ENCODE assay signal across 13 mouse cellular contexts in the genomic region with DNA sequence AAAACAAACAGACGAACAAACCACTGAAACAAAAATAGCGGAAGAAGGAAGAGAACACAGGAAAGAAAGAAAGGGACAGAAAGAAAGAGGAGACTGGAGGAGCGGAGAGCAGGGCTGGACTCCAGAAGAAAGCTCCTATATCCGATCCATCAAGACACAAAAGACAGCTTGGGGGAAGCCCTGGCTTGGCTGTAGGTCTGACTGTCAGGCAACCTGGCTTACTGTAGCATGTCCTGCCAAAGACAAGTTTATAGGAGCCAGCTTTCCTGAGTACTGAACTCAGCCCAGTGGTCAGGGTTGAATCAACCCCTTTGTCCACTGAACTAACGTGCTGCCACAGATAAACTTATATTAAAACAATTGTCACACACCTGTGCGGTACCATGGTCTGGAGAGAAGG. TPM values are rescaled to one million over a fixed set of nuclear protein-coding genes. Genes with fewer than 3 reads are reported as not detected.
DNase-seq lines count a peak whose midpoint lies in the region; TF ChIP-seq lines count a peak whose summit lies in the region.
"Had no signal": no experiment of that assay in that cellular context is flagged by ENCODE, and none has a peak within 500 bp of the region (broad histone marks: within the 10 kb centered on the region; RNA-seq: fewer than 3 reads in every experiment).

No protein-coding gene starts in this region.

- DNase-seq in cerebellum, postnatal 10 days = peak; percentile 53 to 58
- DNase-seq in cerebellum, postnatal 4 days (ENCODE audit: low spot score in 2 of 2) = no peak
- no peak for DNase-seq in layer of hippocampus, adult 2 months (ENCODE audit: low spot score in 2 of 2)
- DNase-seq in layer of hippocampus, adult 9-10 months (ENCODE audit: low spot score) = no peak
- DNase-seq in limb, embryonic 10.5 days (ENCODE audit: low spot score) = no peak
- DNase-seq in right cerebral cortex, postnatal 25 days = no peak

- H3K36me3 ChIP-seq in limb, embryonic 10.5 days = no peaks in the 10 kb centered on the region
- H3K36me3 ChIP-seq: embryonic facial prominence, embryonic 10.5 days; heart, embryonic 15.5 days; hindbrain, embryonic 13.5 days had no signal

- H3K27ac ChIP-seq in layer of hippocampus, adult 2 months = peak overlapping the region; percentile 11; the same call in 1 of the 2 replicates
- H3K27ac ChIP-seq in olfactory bulb, adult 2 months (ENCODE audit: insufficient read depth, low read depth, low read length) = 0 out of 2 replicates have a peak overlapping the region, but pooled peaks have one; percentile 8
- no peak overlapping the region for H3K27ac ChIP-seq in limb, embryonic 10.5 days
- H3K27ac ChIP-seq: embryonic facial prominence, embryonic 10.5 days; heart, adult 2 months; heart, embryonic 15.5 days; hindbrain, embryonic 13.5 days had no signal

- TF ChIP-seq CTCF in layer of hippocampus, adult 2 months (conservative IDR thresholded peaks at IDR 0.05) = no peak
- no peak for TF ChIP-seq CTCF in olfactory bulb, adult 2 months (IDR thresholded peaks at IDR 0.05; ENCODE audit: insufficient read depth, low read depth, low read length)

- no peak for TF ChIP-seq POLR2A in olfactory bulb, adult 2 months (IDR thresholded peaks at IDR 0.05; ENCODE audit: insufficient read depth, low read depth, low read length)

- H3K4me1 ChIP-seq in olfactory bulb, adult 2 months (ENCODE audit: control insufficient read depth, insufficient read depth, low read length) = peaks cover 10% of the 10 kb centered on the region
- H3K4me1 ChIP-seq in limb, embryonic 10.5 days = peaks cover 18% of the 10 kb centered on the region

- no peak overlapping the region for H3K4me3 ChIP-seq in layer of hippocampus, adult 2 months
- no peak overlapping the region for H3K4me3 ChIP-seq in olfactory bulb, adult 2 months (ENCODE audit: insufficient read depth, low read depth, low read length)
- H3K4me3 ChIP-seq in limb, embryonic 10.5 days = no peak overlapping the region
- H3K4me3 ChIP-seq: embryonic facial prominence, embryonic 10.5 days; heart, adult 2 months; heart, embryonic 15.5 days; hindbrain, embryonic 13.5 days had no signal

- H3K9me3 ChIP-seq in limb, embryonic 10.5 days (replicated peaks) = no peaks in the 10 kb centered on the region
- H3K9me3 ChIP-seq: embryonic facial prominence, embryonic 10.5 days; heart, embryonic 15.5 days; hindbrain, embryonic 13.5 days had no signal

- no peaks in the 10 kb centered on the region for H3K27me3 ChIP-seq in limb, embryonic 10.5 days (ENCODE audit: low read depth, poor library complexity, severe bottlenecking)
- H3K27me3 ChIP-seq: CH12.LX; heart, embryonic 15.5 days; hindbrain, embryonic 13.5 days had no signal

- 75% methylated on average over 6 of the region's 6 CpGs for WGBS in olfactory bulb, adult 2 months
- WGBS in limb, embryonic 10.5 days = 83% methylated on average over 6 of the region's 6 CpGs

RNA-seq across cellular contexts. Expression of a gene that starts 9.8 kb away (rescaled TPM):
- total RNA-seq in layer of hippocampus, adult 2 months (2021) = 10 to 100 TPM; 40.0 to 40.6 TPM
- polyA plus RNA-seq in olfactory bulb, adult 2 months (2012; ENCODE audit: insufficient read depth, insufficient read length, low replicate concordance, missing spikeins) = not detected in 2 replicates
- polyA plus RNA-seq in limb, embryonic 10.5 days (2016; fragmentation: Nextera tagmentation; extraction: Ambion mirVana) = 0.45 and 0.46 TPM in 2 replicates
- total RNA-seq: CH12.LX; hematopoietic stem cell, adult 5-6 weeks had no signal

RNA-seq across cellular contexts. Expression of a gene that starts 23.8 kb away (rescaled TPM):
- total RNA-seq in layer of hippocampus, adult 2 months (2021) = 1 to 10 TPM; 4.7 to 5.3 TPM
- not detected in 2 replicates for polyA plus RNA-seq in olfactory bulb, adult 2 months (2012; ENCODE audit: insufficient read depth, insufficient read length, low replicate concordance, missing spikeins)
- 0.69 and 1.0 TPM in 2 replicates for polyA plus RNA-seq in limb, embryonic 10.5 days (2016; fragmentation: Nextera tagmentation; extraction: Ambion mirVana)

RNA-seq across cellular contexts. Expression of a gene that starts 27.5 kb away (rescaled TPM):
- total RNA-seq in layer of hippocampus, adult 2 months (2021) = 100 to 1,000 TPM; 206 to 221 TPM
- not detected in 2 replicates for polyA plus RNA-seq in olfactory bulb, adult 2 months (2012; ENCODE audit: insufficient read depth, insufficient read length, low replicate concordance, missing spikeins)
- 305 and 321 TPM in 2 replicates for polyA plus RNA-seq in limb, embryonic 10.5 days (2016; fragmentation: Nextera tagmentation; extraction: Ambion mirVana)

RNA-seq across cellular contexts. Expression of a gene that starts 53.5 kb away (rescaled TPM):
- 10 to 100 TPM; 28.1 to 31.9 TPM for total RNA-seq in layer of hippocampus, adult 2 months (2021)
- not detected in 2 replicates for polyA plus RNA-seq in olfactory bulb, adult 2 months (2012; ENCODE audit: insufficient read depth, insufficient read length, low replicate concordance, missing spikeins)
- polyA plus RNA-seq in limb, embryonic 10.5 days (2016; fragmentation: Nextera tagmentation; extraction: Ambion mirVana) = 64.5 and 69.7 TPM in 2 replicates

RNA-seq across cellular contexts. Expression of a gene that starts 55.9 kb away (rescaled TPM):
- 10 to 100 TPM; 10.1 to 10.2 TPM for total RNA-seq in layer of hippocampus, adult 2 months (2021)
- not detected in 2 replicates for polyA plus RNA-seq in olfactory bulb, adult 2 months (2012; ENCODE audit: insufficient read depth, insufficient read length, low replicate concordance, missing spikeins)
- 53.4 and 55.2 TPM in 2 replicates for polyA plus RNA-seq in limb, embryonic 10.5 days (2016; fragmentation: Nextera tagmentation; extraction: Ambion mirVana)

Comparison
In these comparisons a context has a peak if more than half of its experiments do, and no peak if none do; other contexts are left out.
1. DNase-seq: peak in cerebellum, postnatal 10 days (2 of 2); none in cerebellum, postnatal 4 days (0 of 2), layer of hippocampus, adult 2 months (0 of 2), layer of hippocampus, adult 9-10 months (single experiment), limb, embryonic 10.5 days (single experiment) and right cerebral cortex, postnatal 25 days (single experiment).